In genomic region chr3:53525737-53526136, GRCm38 (mm10) we compare ENCODE assay signal across 8 mouse cellular contexts. TPM values are rescaled to one million over a fixed set of nuclear protein-coding genes. Genes with fewer than 3 reads are reported as not detected.
DNase-seq lines count a peak whose midpoint lies in the region; ATAC-seq and TF ChIP-seq lines count a peak whose summit lies in the region.

No protein-coding gene starts in this region.

- no peak for TF ChIP-seq POLR2A in embryonic fibroblast, embryonic 13.5 days (IDR thresholded peaks at IDR 0.05; ENCODE audit: low read depth, low read length)
- no peak for TF ChIP-seq POLR2A in limb, embryonic 14.5 days (IDR thresholded peaks at IDR 0.05; ENCODE audit: borderline replicate concordance, extremely low read depth, insufficient read depth, insufficient read length)

- H3K4me2 ChIP-seq in heart, embryonic 11.5 days, result peak overlapping the region; percentile 49
- peak overlapping the region; percentile 58 for H3K4me2 ChIP-seq in kidney, embryonic 15.5 days
- H3K4me2 ChIP-seq in limb, embryonic 14.5 days (replicated peaks; ENCODE audit: low read depth, low read length, severe bottlenecking), result peak overlapping the region; percentile 55
- H3K4me2 ChIP-seq in stomach, embryonic 15.5 days, result peak overlapping the region; percentile 52

- H3K9me3 ChIP-seq in megakaryocyte, embryonic 14.5 days, result no peaks in the 10 kb centered on the region
- H3K9me3 ChIP-seq in heart, embryonic 11.5 days (replicated peaks; ENCODE audit: control insufficient read depth, low read length), result no peaks in the 10 kb centered on the region
- H3K9me3 ChIP-seq in kidney, embryonic 15.5 days (replicated peaks), result no peaks in the 10 kb centered on the region
- no peaks in the 10 kb centered on the region for H3K9me3 ChIP-seq in limb, embryonic 14.5 days (ENCODE audit: control insufficient read depth, low read length)
- H3K9me3 ChIP-seq in stomach, embryonic 15.5 days, result no peaks in the 10 kb centered on the region

- H3K27ac ChIP-seq in embryonic fibroblast, embryonic 13.5 days (ENCODE audit: insufficient read depth, low read length), result no peak overlapping the region
- H3K27ac ChIP-seq in heart, embryonic 11.5 days (ENCODE audit: low read depth, low read length), result no peak overlapping the region
- no peak overlapping the region for H3K27ac ChIP-seq in kidney, embryonic 15.5 days
- H3K27ac ChIP-seq in limb, embryonic 14.5 days (replicated peaks; ENCODE audit: low read depth, low read length), result no peak overlapping the region
- no peak overlapping the region for H3K27ac ChIP-seq in stomach, embryonic 15.5 days

- H3K9ac ChIP-seq in heart, embryonic 11.5 days (ENCODE audit: low read depth, low read length), result no peak overlapping the region
- H3K9ac ChIP-seq in kidney, embryonic 15.5 days, result no peak overlapping the region
- peak overlapping the region; percentile 50 for H3K9ac ChIP-seq in limb, embryonic 14.5 days (ENCODE audit: low read depth, low read length, severe bottlenecking)
- no peak overlapping the region for H3K9ac ChIP-seq in stomach, embryonic 15.5 days

- TF ChIP-seq CTCF in embryonic fibroblast, embryonic 13.5 days (IDR thresholded peaks at IDR 0.05; ENCODE audit: borderline replicate concordance, insufficient read depth, low read length), result peak; percentile 73

- H3K27me3 ChIP-seq in megakaryocyte, embryonic 14.5 days (replicated peaks), result peaks cover 2% of the 10 kb centered on the region
- H3K27me3 ChIP-seq in heart, embryonic 11.5 days (ENCODE audit: control insufficient read depth, insufficient read depth, low read length), result no peaks in the 10 kb centered on the region
- no peaks in the 10 kb centered on the region for H3K27me3 ChIP-seq in kidney, embryonic 15.5 days
- no peaks in the 10 kb centered on the region for H3K27me3 ChIP-seq in limb, embryonic 14.5 days (ENCODE audit: control insufficient read depth, insufficient read depth, low read length)
- no peaks in the 10 kb centered on the region for H3K27me3 ChIP-seq in stomach, embryonic 15.5 days (replicated peaks)

- peak overlapping the region; percentile 85 for H3K4me3 ChIP-seq in megakaryocyte, embryonic 14.5 days (replicated peaks)
- peak overlapping the region; percentile 24; the same call in 1 of the 2 replicates for H3K4me3 ChIP-seq in embryonic fibroblast, embryonic 13.5 days (ENCODE audit: insufficient read depth, low read length)
- peak overlapping the region; percentile 20 for H3K4me3 ChIP-seq in heart, embryonic 11.5 days (ENCODE audit: low read depth, low read length)
- H3K4me3 ChIP-seq in kidney, embryonic 15.5 days (replicated peaks), result peak overlapping the region; percentile 33
- H3K4me3 ChIP-seq in limb, embryonic 14.5 days (replicated peaks; ENCODE audit: low read length), result peak overlapping the region; percentile 31
- peak overlapping the region; percentile 33 for H3K4me3 ChIP-seq in stomach, embryonic 15.5 days (replicated peaks)

- no peak for ATAC-seq in megakaryocyte, adult 5-6 weeks (ENCODE audit: poor library complexity, severe bottlenecking)
- ATAC-seq in heart, embryonic 11.5 days (replicated peaks; ENCODE audit: insufficient number of reproducible peaks, low FRiP score, low TSS enrichment), result no peak
- peak; percentile 29; the same call in 1 of the 2 replicates for ATAC-seq in kidney, embryonic 15.5 days (replicated peaks; ENCODE audit: low FRiP score)
- ATAC-seq in limb, embryonic 14.5 days (ENCODE audit: low FRiP score, low read depth), result peak; percentile 67
- ATAC-seq in stomach, embryonic 15.5 days (ENCODE audit: insufficient read depth, low FRiP score, low read depth), result peak; percentile 42; the same call in 1 of the 2 replicates

- WGBS in heart, embryonic 11.5 days (ENCODE audit: insufficient replicate concordance), result 11% methylated on average over 21 of the region's 21 CpGs
- 19% methylated on average over 21 of the region's 21 CpGs for WGBS in kidney, embryonic 15.5 days
- 22% methylated on average over 21 of the region's 21 CpGs for WGBS in limb, embryonic 14.5 days
- 6% methylated on average over 21 of the region's 21 CpGs for WGBS in stomach, embryonic 15.5 days

- DNase-seq in limb, embryonic 14.5 days (ENCODE audit: low spot score), result peak; percentile 74
- DNase-seq in naive thymus-derived CD4-positive, alpha-beta T cell, adult 2 months (ENCODE audit: low read depth), result peak; percentile 12

- no peaks in the 10 kb centered on the region for H3K36me3 ChIP-seq in megakaryocyte, embryonic 14.5 days (replicated peaks; ENCODE audit: low read length)
- no peaks in the 10 kb centered on the region for H3K36me3 ChIP-seq in heart, embryonic 11.5 days (ENCODE audit: control insufficient read depth, insufficient read depth, low read length)
- peaks cover 14% of the 10 kb centered on the region for H3K36me3 ChIP-seq in kidney, embryonic 15.5 days
- no peaks in the 10 kb centered on the region for H3K36me3 ChIP-seq in limb, embryonic 14.5 days (ENCODE audit: control insufficient read depth, insufficient read depth, low read length)
- no peaks in the 10 kb centered on the region for H3K36me3 ChIP-seq in stomach, embryonic 15.5 days

- peaks cover 7% of the 10 kb centered on the region for H3K4me1 ChIP-seq in megakaryocyte, embryonic 14.5 days
- no peaks in the 10 kb centered on the region for H3K4me1 ChIP-seq in embryonic fibroblast, embryonic 13.5 days (ENCODE audit: control insufficient read depth, insufficient read depth, low read length)
- no peaks in the 10 kb centered on the region for H3K4me1 ChIP-seq in heart, embryonic 11.5 days (ENCODE audit: control insufficient read depth, insufficient read depth, low read length)
- peaks cover 4% of the 10 kb centered on the region; the same call in 1 of the 2 replicates for H3K4me1 ChIP-seq in kidney, embryonic 15.5 days
- no peaks in the 10 kb centered on the region for H3K4me1 ChIP-seq in limb, embryonic 14.5 days (ENCODE audit: control insufficient read depth, insufficient read depth, low read length)
- no peaks in the 10 kb centered on the region for H3K4me1 ChIP-seq in stomach, embryonic 15.5 days

RNA-seq across cellular contexts. Expression of gene Stoml3, which starts 37.3 kb away (rescaled TPM):
- polyA plus RNA-seq in megakaryocyte, embryonic 14.5 days (2012; ENCODE audit: insufficient read depth, low replicate concordance), result not detected in 2 replicates
- total RNA-seq in megakaryocyte, adult 5-6 weeks (2015), result not detected in 2 replicates
- not detected in 2 replicates for total RNA-seq in megakaryocyte, adult 5-6 weeks (2017)
- polyA plus RNA-seq in embryonic fibroblast, embryonic 13.5 days (2011; ENCODE audit: insufficient read length, low read depth, missing spikeins), result not detected in 2 replicates
- polyA plus RNA-seq in heart, embryonic 11.5 days (2014; fragmentation: Nextera tagmentation; extraction: Ambion mirVana), result 0.13 and 0.17 TPM in 2 replicates
- 0.08 and 0.21 TPM in 2 replicates for polyA plus RNA-seq in kidney, embryonic 15.5 days (2015; fragmentation: Nextera tagmentation; extraction: Ambion mirVana)
- 0.03 and 0.05 TPM in 2 replicates for polyA plus RNA-seq in limb, embryonic 14.5 days (2012; rRNA removed)
- 0.14 TPM in 1 of 2 replicates, not detected in the other for polyA plus RNA-seq in limb, embryonic 14.5 days (2014; fragmentation: Nextera tagmentation; extraction: Ambion mirVana)
- 0.14 TPM in 1 of 2 replicates, not detected in the other for polyA plus RNA-seq in stomach, embryonic 15.5 days (2015; fragmentation: Nextera tagmentation; extraction: Ambion mirVana)

Comparison
In these comparisons a context has a peak if more than half of its experiments do, and no peak if none do; other contexts are left out.
1. H3K4me3 ChIP-seq: peak in every context shown above with its lines; median percentile 85 in megakaryocyte, embryonic 14.5 days; 33 in kidney, embryonic 15.5 days; 33 in stomach, embryonic 15.5 days; 31 in limb, embryonic 14.5 days; 24 in embryonic fibroblast, embryonic 13.5 days; 20 in heart, embryonic 11.5 days.
2. ATAC-seq: peak in kidney, embryonic 15.5 days (single experiment), limb, embryonic 14.5 days (single experiment) and stomach, embryonic 15.5 days (single experiment); none in megakaryocyte, adult 5-6 weeks (single experiment) and heart, embryonic 11.5 days (single experiment).
3. Peak in every context shown above with its lines, with median percentiles within 50 percentile points of each other: H3K4me2 ChIP-seq.